Mouse (Mus musculus) hindbrain, embryonic 11.5 days (tissue): ENCODE measurements around the gene Kbtbd12. TPM values are rescaled to one million over a fixed set of nuclear protein-coding genes. Genes with fewer than 3 reads are reported as not detected.
A peak's percentile ranks its signal among the peaks of the same experiment; 100 is the strongest.

ENCODE experiments used
- ATAC-seq: fragments of 200-750 bp; cut with Nextera tagmentation; 2 replicates; pipeline ENCODE4 v1.8.0; 2017; ENCODE audit warnings: mild to moderate bottlenecking, moderate TSS enrichment, moderate library complexity; ENCODE audit not compliant: low FRiP score
- DNase-seq: peaks from one replicate; pipeline ENCODE4 v3.0.0-alpha.2; 2015; ENCODE audit warnings: low spot score
- H3K27ac ChIP-seq: fragments of 300-500 bp; sonication (generic); 2 replicates; pipeline ENCODE4 v1.5.1; 2014; ENCODE audit warnings: mild to moderate bottlenecking, low read depth, low read length
- H3K27me3 ChIP-seq: fragments of 300-500 bp; sonication (generic); 2 replicates; pipeline ENCODE4 v1.6.1; 2014; ENCODE audit warnings: mild to moderate bottlenecking, low read length, moderate library complexity, mixed read lengths; ENCODE audit not compliant: control insufficient read depth, insufficient read depth
- H3K36me3 ChIP-seq: fragments of 300-500 bp; sonication (generic); 2 replicates; pipeline ENCODE4 v1.6.1; 2014; ENCODE audit warnings: mild to moderate bottlenecking, low read length, moderate library complexity, mixed read lengths; ENCODE audit not compliant: control insufficient read depth, insufficient read depth
- H3K4me1 ChIP-seq: fragments of 300-500 bp; sonication (generic); replicated peaks from 2 replicates; pipeline ENCODE4 v1.6.1; 2014; ENCODE audit warnings: low read length, mixed read lengths; ENCODE audit not compliant: control insufficient read depth, insufficient read depth
- H3K4me2 ChIP-seq: fragments of 300-500 bp; sonication (generic); replicated peaks from 2 replicates; pipeline ENCODE4 v1.6.1; 2014; ENCODE audit warnings: mild to moderate bottlenecking, low read depth, low read length
- H3K4me3 ChIP-seq: fragments of 300-500 bp; sonication (generic); 2 replicates; pipeline ENCODE4 v1.5.1; 2014; ENCODE audit warnings: low read depth, low read length
- H3K9ac ChIP-seq: fragments of 300-500 bp; sonication (generic); 2 replicates; pipeline ENCODE4 v1.6.1; 2014; ENCODE audit warnings: low read depth, low read length
- H3K9me3 ChIP-seq: fragments of 300-500 bp; sonication (generic); 2 replicates; pipeline ENCODE4 v1.6.1; 2016; ENCODE audit warnings: low read length; ENCODE audit not compliant: control insufficient read depth
- WGBS: fragments of 180-500 bp; shearing (Covaris S2); extraction: QIAGEN DNeasy Blood & Tissue Kit; methylation state at CpG from one replicate; pipeline ENCODE4 v1.1.7; 2014; 5-methylcytosine and 5-hydroxymethylcytosine counted together
- polyA plus RNA-seq: library from polyadenylated mRNA; unstranded; fragments of >200 nt; fragmentation: Nextera tagmentation; extraction: Ambion mirVana; gene quantifications from 2 replicates; pipeline ENCODE4 v1.2.1, GENCODE M21; 2014

Kbtbd12 gene
- polyA plus RNA-seq, 1 experiment from 2014 or later = not detected

DNA sequence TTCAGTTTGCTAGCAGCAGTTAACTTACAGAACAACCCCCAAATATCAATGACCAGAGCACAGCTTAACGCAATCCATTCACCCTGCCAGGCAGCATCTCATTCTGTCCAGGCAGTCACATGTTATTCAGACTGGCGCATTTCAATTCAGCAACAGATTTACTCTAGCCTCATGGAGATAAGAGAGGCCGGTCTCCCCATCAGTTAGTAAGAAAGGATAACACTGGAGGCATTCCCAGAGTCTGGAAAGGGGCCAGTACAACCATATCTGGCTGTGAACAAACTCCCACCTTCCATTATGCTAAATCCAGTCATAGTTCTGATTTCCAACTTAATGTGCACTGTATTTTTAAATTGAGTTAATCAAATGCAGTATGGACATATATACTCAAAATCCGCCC, 123.2 kb downstream of the Kbtbd12 start:
- Histone ChIP-seq H3K36me3 (peaks cover 23% of the 10 kb centered on the region), H3K9me3 (no peaks in the 10 kb centered on the region), H3K9ac (no peak overlapping the region), H3K4me3 (no peak overlapping the region), H3K27ac (no peak overlapping the region), H3K4me1 (0 out of 2 replicates have a peak, but pooled peaks cover 5% of the 10 kb centered on the region), H3K4me2 (no peak overlapping the region), H3K27me3 (no peaks in the 10 kb centered on the region)
- DNase-seq (no peak), ATAC-seq (no peak)
- 92% methylated on average over 4 of the region's 4 CpGs for WGBS

GRCm38 (mm10) chr6:88513984-88514383, 123.8 kb downstream of the Kbtbd12 start:
- peaks cover 24% of the 10 kb centered on the region for H3K36me3 ChIP-seq
- H3K27ac ChIP-seq = no peak overlapping the region
- no peaks in the 10 kb centered on the region for H3K27me3 ChIP-seq
- 95% methylated on average over 8 of the region's 8 CpGs for WGBS
- no peak overlapping the region for H3K4me2 ChIP-seq
- no peak overlapping the region for H3K4me3 ChIP-seq
- no peak overlapping the region for H3K9ac ChIP-seq
- DNase-seq (no peak), ATAC-seq (no peak)
- no peaks in the 10 kb centered on the region for H3K9me3 ChIP-seq
- H3K4me1 ChIP-seq = 0 out of 2 replicates have a peak, but pooled peaks cover 3% of the 10 kb centered on the region

- H3K4me3 ChIP-seq = no peak overlapping the region
- H3K36me3 ChIP-seq = peaks cover 20% of the 10 kb centered on the region
- WGBS = 91% methylated on average over 4 of the region's 4 CpGs
- H3K9ac ChIP-seq = no peak overlapping the region
- ATAC-seq (no peak), DNase-seq (no peak)
- H3K4me1 ChIP-seq = no peaks in the 10 kb centered on the region; the same call in 1 of the 2 replicates
- H3K27ac ChIP-seq = no peak overlapping the region
- no peaks in the 10 kb centered on the region for H3K27me3 ChIP-seq
- H3K9me3 ChIP-seq = no peaks in the 10 kb centered on the region
- H3K4me2 ChIP-seq = no peak overlapping the region
Measured at GRCm38 (mm10) chr6:88503044-88503443, 134.7 kb downstream of the Kbtbd12 start.

GRCm38 (mm10) chr6:88502030-88502970, 135.4 kb downstream of the Kbtbd12 start:
- Histone ChIP-seq H3K4me3 (no peak overlapping the region), H3K4me1 (no peaks in the 10 kb centered on the region; the same call in 1 of the 2 replicates), H3K27ac (no peak overlapping the region), H3K4me2 (no peak overlapping the region), H3K9me3 (no peaks in the 10 kb centered on the region), H3K27me3 (no peaks in the 10 kb centered on the region), H3K36me3 (peaks cover 17% of the 10 kb centered on the region), H3K9ac (no peak overlapping the region)
- WGBS = 84% methylated on average over 13 of the region's 13 CpGs
- DNase-seq (no peak), ATAC-seq (no peak)

- Histone ChIP-seq H3K4me1 (no peaks in the 10 kb centered on the region; the same call in 1 of the 2 replicates), H3K4me3 (peak overlapping the region; percentile 41), H3K36me3 (peaks cover 9% of the 10 kb centered on the region), H3K9me3 (no peaks in the 10 kb centered on the region), H3K27ac (no peak overlapping the region), H3K4me2 (peak overlapping the region; percentile 85), H3K27me3 (no peaks in the 10 kb centered on the region), H3K9ac (peak overlapping the region; percentile 52; the same call in 1 of the 2 replicates)
- no peak for ATAC-seq
- 8% methylated on average over 3 of the region's 3 CpGs for WGBS
- DNase-seq = no peak
Measured at GRCm38 (mm10) chr6:88500405-88500767, 137.4 kb downstream of the Kbtbd12 start.

DNA sequence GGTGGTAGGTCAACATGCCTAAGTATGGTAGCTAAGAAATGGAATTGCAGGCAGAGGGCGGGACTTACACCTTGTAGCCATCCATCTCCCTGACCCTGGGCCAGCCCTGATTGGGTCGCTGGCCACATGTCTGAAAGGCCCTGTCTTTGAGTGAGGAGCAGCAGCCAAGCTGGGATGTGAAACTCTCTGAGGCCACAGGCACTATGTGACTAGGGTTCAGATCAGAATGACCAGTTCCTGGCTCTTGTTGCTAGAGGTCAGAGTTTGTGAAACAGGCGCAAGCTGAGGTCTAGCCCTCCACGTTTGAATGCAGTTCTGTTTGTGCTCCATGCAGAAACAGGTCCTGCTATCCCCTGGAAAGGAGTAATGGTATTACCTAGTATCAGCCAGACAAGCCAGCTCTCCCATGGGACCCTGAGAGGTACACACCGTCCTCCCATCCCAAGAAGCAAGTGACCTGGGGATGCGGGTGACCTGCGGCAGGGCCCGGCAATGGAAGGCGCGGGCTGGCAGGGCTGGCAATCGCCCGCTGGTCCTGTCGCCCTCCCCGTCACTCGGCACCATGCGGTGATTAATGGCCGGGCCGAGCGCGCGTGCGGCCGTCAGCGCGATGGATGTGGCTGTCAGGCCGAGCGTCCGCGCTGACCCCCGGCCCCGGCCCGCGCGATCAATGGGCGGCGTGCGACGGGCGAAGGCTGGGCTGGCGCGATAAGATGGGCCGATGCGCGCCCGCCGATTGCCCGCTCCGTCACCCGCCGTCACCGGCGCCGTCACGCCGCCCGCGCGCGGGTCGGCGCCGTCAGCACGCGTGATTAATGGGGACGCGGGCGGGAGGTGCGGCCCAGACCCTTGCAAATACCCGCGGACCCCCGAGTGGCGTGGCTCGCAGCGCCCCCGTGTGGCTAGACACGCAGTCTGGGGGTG, 138.0 kb downstream of the Kbtbd12 start:
- Histone ChIP-seq H3K27me3 (no peaks in the 10 kb centered on the region), H3K4me2 (peak overlapping the region; percentile 85), H3K27ac (peak overlapping the region; percentile 45), H3K4me1 (no peaks in the 10 kb centered on the region; the same call in 1 of the 2 replicates), H3K36me3 (peaks cover 9% of the 10 kb centered on the region), H3K9me3 (no peaks in the 10 kb centered on the region), H3K4me3 (peak overlapping the region; percentile 41), H3K9ac (peak overlapping the region; percentile 52)
- DNase-seq (peak; percentile 87), ATAC-seq (peak; percentile 89)
- WGBS = 2% methylated on average over 72 of the region's 76 CpGs

Other genes starting within 250 kb of the Kbtbd12 start
- 34.9 and 41.9 TPM in 2 replicates for gene Eefsec, start 191.4 kb downstream of the Kbtbd12 start, polyA plus RNA-seq
- gene Ruvbl1, start 172.5 kb downstream of the Kbtbd12 start, polyA plus RNA-seq = 149 and 163 TPM in 2 replicates
- 139 and 164 TPM in 2 replicates for gene Sec61a1, start 119.0 kb downstream of the Kbtbd12 start, polyA plus RNA-seq
- gene Mgll, start 86.5 kb upstream of the Kbtbd12 start, polyA plus RNA-seq = 4.6 and 6.0 TPM in 2 replicates
- 16.1 and 18.4 TPM in 2 replicates for gene Abtb1, start 204.0 kb upstream of the Kbtbd12 start, polyA plus RNA-seq
- gene Podxl2, start 237.1 kb upstream of the Kbtbd12 start, polyA plus RNA-seq = 151 and 156 TPM in 2 replicates